Mouse (Mus musculus): ENCODE data around the gene Gm49510. TPM values are rescaled to one million over a fixed set of nuclear protein-coding genes. Genes with fewer than 3 reads are reported as not detected.
A peak's percentile ranks its signal among the peaks of the same experiment; 100 is the strongest.

Gene Gm49510
- total and polyA plus RNA-seq, 3 experiments: 0.12 to 0.25 TPM; not detected in 1

GRCm38 (mm10) chr15:78915660-78916017 lies 16.2 kb downstream of the Gm49510 start (continued):
- TF ChIP-seq JUN (IDR thresholded peaks at IDR 0.05; ENCODE audit: insufficient read depth, low read depth, low read length) (no peak), USF1 (IDR thresholded peaks at IDR 0.05; ENCODE audit: low read depth, low read length) (no peak), SMC3 (IDR thresholded peaks at IDR 0.05; ENCODE audit: low read depth, low read length) (peak; percentile 94), SIN3A (IDR thresholded peaks at IDR 0.05; ENCODE audit: low read length) (no peak; the same call in 1 of the 2 replicates), RCOR1 (conservative IDR thresholded peaks at IDR 0.05; ENCODE audit: low read depth, low read length) (no peak), GABPA (IDR thresholded peaks at IDR 0.05; ENCODE audit: insufficient replicate concordance, low read depth, low read length) (no peak), ZNF384 (IDR thresholded peaks at IDR 0.05; ENCODE audit: low read depth, low read length) (no peak), POLR2AphosphoS2 (IDR thresholded peaks at IDR 0.05; ENCODE audit: low read depth, low read length) (no peak), MYC (IDR thresholded peaks at IDR 0.05; ENCODE audit: low read depth, low read length) (peak; percentile 53; the same call in 1 of the 2 replicates), MAZ (IDR thresholded peaks at IDR 0.05; ENCODE audit: low read depth, low read length) (peak; percentile 55; the same call in 1 of the 2 replicates), IRF4 (IDR thresholded peaks at IDR 0.05; ENCODE audit: low read depth, low read length) (peak; percentile 58; the same call in 1 of the 2 replicates), EP300 (IDR thresholded peaks at IDR 0.05; ENCODE audit: low read length) (no peak), KAT2A (IDR thresholded peaks at IDR 0.05; ENCODE audit: insufficient replicate concordance, low read length) (no peak), RAD21 (IDR thresholded peaks at IDR 0.05; ENCODE audit: low read depth, low read length) (peak; percentile 97), E2F4 (IDR thresholded peaks at IDR 0.05; ENCODE audit: insufficient replicate concordance, low read depth, low read length) (no peak), ELF1 (IDR thresholded peaks at IDR 0.05; ENCODE audit: low read depth, low read length) (0 out of 2 replicates have a peak, but pooled peaks have one; percentile 21), MEF2A (IDR thresholded peaks at IDR 0.05; ENCODE audit: borderline replicate concordance, low read depth, low read length) (peak; percentile 71; the same call in 1 of the 2 replicates), CHD2 (IDR thresholded peaks at IDR 0.05; ENCODE audit: low read length) (no peak), TBP (conservative IDR thresholded peaks at IDR 0.05; ENCODE audit: low read depth, low read length) (no peak)

GRCm38 (mm10) chr15:78916052-78916826 lies 16.8 kb downstream of the Gm49510 start:
- Histone ChIP-seq H3K27ac (ENCODE audit: insufficient read depth, low read depth) (no peak overlapping the region), H3K79me2 (replicated peaks; ENCODE audit: control insufficient read depth, extremely low read depth, insufficient read depth, poor library complexity, severe bottlenecking) (no peaks in the 10 kb centered on the region), H3K4me3 (replicated peaks in 1 of 3; ENCODE audit: low read depth in 2 of 3, low read length in 2 of 3, poor library complexity in 1 of 3) (no peak overlapping the region), H3K36me3 (replicated peaks in 1 of 2; ENCODE audit: control insufficient read depth in 1 of 2, insufficient read depth in 1 of 2, low read length in 1 of 2) (peaks cover 16 to 70% of the 10 kb centered on the region in 2 experiments), H3K4me2 (ENCODE audit: insufficient read depth, low read depth, poor library complexity, severe bottlenecking) (no peak overlapping the region), H3K4me1 (ENCODE audit: control insufficient read depth in 1 of 2, insufficient read depth in 2 of 2) (peaks cover 10 to 31% of the 10 kb centered on the region in 2 experiments), H3K27me3 (replicated peaks) (no peaks in the 10 kb centered on the region), H3K9ac (ENCODE audit: insufficient read depth, low read depth) (no peak overlapping the region), H3K9me3 (replicated peaks; ENCODE audit: low read length) (peaks cover 8% of the 10 kb centered on the region)
- in situ Hi-C loops (cut with MboI; ENCODE audit: low pct_ligation_motif_present, low pct_unique_long_range_greater_than_20kb, low sequenced_read_pairs): loop anchor here (25.0 kb wide), 1 partner anchor 421 kb away; the partner anchor contains the start of genes Maff and Pla2g6
- no peak for DNase-seq (ENCODE audit: extremely low read depth)
- no peak for TF ChIP-seq ZMIZ1 (IDR thresholded peaks at IDR 0.05; ENCODE audit: low read depth, low read length)
- TF ChIP-seq POLR2AphosphoS2 (IDR thresholded peaks at IDR 0.05; ENCODE audit: low read depth, low read length): no peak
- no peak for TF ChIP-seq CHD2 (IDR thresholded peaks at IDR 0.05; ENCODE audit: low read length)
- TF ChIP-seq ZNF384 (IDR thresholded peaks at IDR 0.05; ENCODE audit: low read depth, low read length): no peak
- TF ChIP-seq HCFC1 (IDR thresholded peaks at IDR 0.05; ENCODE audit: low read depth, low read length): no peak
- TF ChIP-seq TBP (conservative IDR thresholded peaks at IDR 0.05; ENCODE audit: low read depth, low read length): no peak
- no peak for TF ChIP-seq JUND (conservative IDR thresholded peaks at IDR 0.05; ENCODE audit: low read depth, low read length)
- no peak for TF ChIP-seq USF2 (conservative IDR thresholded peaks at IDR 0.05; ENCODE audit: low read depth, low read length)
- TF ChIP-seq E2F4 (IDR thresholded peaks at IDR 0.05; ENCODE audit: insufficient replicate concordance, low read depth, low read length): no peak
- no peak for TF ChIP-seq MAFK (IDR thresholded peaks at IDR 0.05; ENCODE audit: insufficient replicate concordance, low read length)
- no peak for TF ChIP-seq MYC (IDR thresholded peaks at IDR 0.05; ENCODE audit: low read depth, low read length)
- TF ChIP-seq KAT2A (IDR thresholded peaks at IDR 0.05; ENCODE audit: insufficient replicate concordance, low read length): no peak
- dilution Hi-C loops (cut with MboI; ENCODE audit: extremely low pct_ligation_motif_present, extremely low pct_unique_long_range_greater_than_20kb, low sequenced_read_pairs): no loop called here
